Mouse (Mus musculus) heart, postnatal 10 days (tissue): Measurements from ENCODE around the gene Tubb2b. TPM values are rescaled to one million over a fixed set of nuclear protein-coding genes. Genes with fewer than 3 reads are reported as not detected.

Source experiments
- DNase-seq, 2 experiments: peaks; one replicate each; pipeline ENCODE4 v3.0.0; 2021
- intact Hi-C: fragments of 180-260 bp; cut with DNase I; formaldehyde crosslinking; loops from one replicate; pipeline ENCODE4 v1.15.1; 2025
- total RNA-seq, 2 experiments: library from RNA; stranded (reverse); gene quantifications; 2 replicates each; pipeline ENCODE4 v1.2.3; 2021

Tubb2b gene
- total RNA-seq, 2 experiments from 2014 or later, result 22.7 to 27.2 TPM

- intact Hi-C loops, result loop anchor here (1.0 to 2.0 kb wide), 2 partner anchors 52 to 77 kb away; partner anchors contain the start of gene Tubb2b
- no peak for DNase-seq
Observed at GRCm38 (mm10) chr13:34078500-34079280, 51.6 kb downstream of the Tubb2b start.

GRCm38 (mm10) chr13:34077492-34078271 lies 52.6 kb downstream of the Tubb2b start, which contains the start of gene Tubb2a:
Gene Tubb2a, minus strand, starts transcription at chr13:34078007.
- peak; percentile 95 to 96 for DNase-seq
- intact Hi-C loops, result loop anchor here (1.0 to 2.0 kb wide), 2 partner anchors 53 to 78 kb away; partner anchors contain the start of gene Tubb2b

Other genes starting within 250 kb of the Tubb2b start
- under 1 TPM in 1 of 2 experiments, not detected in 1; 0.19 TPM for gene Serpinb6c, start 224.8 kb downstream of the Tubb2b start, total RNA-seq
- 10 to 100 TPM; 24.2 to 26.3 TPM for gene Nqo2, start 165.8 kb downstream of the Tubb2b start, total RNA-seq
- 10 to 100 TPM; 12.9 to 13.5 TPM for gene Ripk1, start 128.1 kb downstream of the Tubb2b start, total RNA-seq
- gene Serpinb6a, start 127.7 kb downstream of the Tubb2b start, total RNA-seq, result 100 to 1,000 TPM; 113 TPM
- 10 to 100 TPM; 30.4 to 33.8 TPM for gene Bphl, start 92.9 kb downstream of the Tubb2b start, total RNA-seq
- 100 to 1,000 TPM; 114 to 117 TPM for gene Tubb2a, start 52.5 kb downstream of the Tubb2b start, total RNA-seq
- gene Psmg4, start 32.5 kb upstream of the Tubb2b start, total RNA-seq, result 10 to 100 TPM; 34.0 to 39.0 TPM
- gene Slc22a23, start 214.7 kb upstream of the Tubb2b start, total RNA-seq, result 1 to 10 TPM; 7.1 to 7.3 TPM